Mouse (Mus musculus): ENCODE data around the gene Ddx39b. TPM values are rescaled to one million over a fixed set of nuclear protein-coding genes. Genes with fewer than 3 reads are reported as not detected.
"Not testable (repeated sequence)": the region's sequence is repeated elsewhere in the genome, so short reads cannot be mapped to it uniquely, and the experiment has no call there.

Gene Ddx39b
- total and polyA plus RNA-seq, 3 experiments, result 206 to 787 (median 581) TPM

DNA sequence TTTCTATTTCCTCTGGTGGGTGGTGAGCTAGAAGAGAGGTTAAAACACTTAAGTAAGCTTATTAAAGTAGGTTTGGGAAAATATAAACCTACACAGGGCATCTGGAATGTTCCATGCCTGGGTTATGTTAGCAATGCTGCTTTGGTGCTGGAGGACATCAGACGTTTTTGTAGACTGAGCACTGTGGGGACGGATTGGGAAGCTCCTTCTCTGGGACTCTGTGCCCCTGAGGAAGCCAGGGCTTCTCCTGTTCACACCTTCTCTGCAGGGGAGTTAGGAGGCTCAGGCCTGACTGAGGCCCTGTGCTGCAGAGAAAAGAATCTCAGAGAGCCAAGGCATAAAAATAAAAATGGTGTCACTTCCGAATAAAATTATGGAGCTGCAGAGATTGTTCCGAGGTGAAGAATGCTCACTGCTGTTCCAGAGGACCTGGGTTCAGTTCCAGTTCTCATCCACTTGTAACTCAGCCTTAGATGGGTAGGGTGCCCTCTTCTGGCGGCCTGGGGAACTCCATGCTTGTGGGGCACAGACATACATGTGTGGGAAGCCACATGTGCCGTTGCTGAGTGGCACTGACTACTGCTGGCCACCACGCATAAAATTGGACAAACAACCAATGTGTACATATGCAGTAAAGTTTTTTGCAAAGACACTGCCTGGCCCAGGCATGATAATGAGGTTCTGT is 58.9 kb downstream of the Ddx39b start:
- TF ChIP-seq CTCF (IDR thresholded peaks at IDR 0.05 in 2 of 3, conservative IDR thresholded peaks at IDR 0.05 in 1 of 3; ENCODE audit: control insufficient read depth in 1 of 3, insufficient read depth in 1 of 3, low read depth in 2 of 3, low read length in 3 of 3, poor library complexity in 1 of 3, severe bottlenecking in 1 of 3), result peak; percentile 25 to 47 (median 35); a peak in 4 of 6 replicates

DNA sequence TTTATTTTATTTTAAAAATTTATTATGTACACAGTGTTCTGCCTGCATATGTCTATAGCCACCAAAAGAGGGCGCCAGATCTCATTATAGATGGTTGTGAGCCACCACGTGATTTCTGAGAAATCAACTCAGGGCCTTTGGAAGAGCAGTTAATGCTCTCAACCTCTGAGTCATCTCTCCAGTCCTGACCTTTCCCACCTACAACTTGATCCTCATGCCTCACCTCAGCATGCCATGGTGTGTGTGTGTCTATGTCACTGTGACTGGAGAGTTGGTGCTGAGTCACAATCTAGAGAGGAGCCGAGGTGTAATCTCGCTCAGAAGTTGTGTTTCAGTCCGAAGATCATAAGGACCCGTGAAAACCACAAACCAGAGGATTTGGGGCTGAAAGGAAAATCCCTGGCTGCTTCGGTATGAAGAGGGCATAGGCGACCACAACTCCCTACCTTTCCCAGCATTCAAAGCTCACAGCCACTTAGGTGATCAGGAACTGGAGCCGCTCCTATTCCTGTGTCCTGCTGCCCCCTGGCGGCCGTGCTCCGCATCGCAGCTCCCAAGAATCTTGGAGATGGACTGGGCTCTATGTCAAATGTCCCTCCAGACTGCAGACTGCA is 60.2 kb downstream of the Ddx39b start:
- Histone ChIP-seq H3K36me3 (ENCODE audit: control insufficient read depth in 1 of 2, insufficient read depth in 2 of 2, low read length in 2 of 2) (no peaks in the 10 kb centered on the region), H3K4me3 (ENCODE audit: control insufficient read depth in 1 of 2, insufficient read depth in 1 of 2, low read depth in 2 of 2, low read length in 2 of 2) (peak overlapping the region; percentile 12 to 42), H3K27me3 (ENCODE audit: control insufficient read depth in 1 of 2, insufficient read depth in 2 of 2, low read length in 2 of 2) (peaks cover 0 to 8% of the 10 kb centered on the region in 2 experiments; a peak in 3 of 4 replicates), H3K79me2 (ENCODE audit: control insufficient read depth, insufficient read depth, low read length, poor library complexity) (no peaks in the 10 kb centered on the region), H3K4me1 (ENCODE audit: control insufficient read depth in 1 of 2, insufficient read depth in 2 of 2, low read length in 2 of 2) (no peaks in the 10 kb centered on the region), H3K9ac (ENCODE audit: control insufficient read depth, low read depth, low read length, poor library complexity, severe bottlenecking) (peak overlapping the region; percentile 4; the same call in 1 of the 2 replicates), H3K27ac (ENCODE audit: control insufficient read depth, low read depth, low read length) (no peak overlapping the region), H3K9me3 (replicated peaks; ENCODE audit: insufficient read depth, low read length) (no peaks in the 10 kb centered on the region)
- peak; percentile 91 for DNase-seq (ENCODE audit: low read depth, low spot score)
- TF ChIP-seq GATA1 (IDR thresholded peaks at IDR 0.05; ENCODE audit: low read depth, low read length) (no peak), RAD21 (IDR thresholded peaks at IDR 0.05; ENCODE audit: low read depth, low read length) (peak; percentile 80), BHLHE40 (IDR thresholded peaks at IDR 0.05; ENCODE audit: borderline replicate concordance, low read depth, low read length) (peak; percentile 55; the same call in 1 of the 2 replicates), CTCF (IDR thresholded peaks at IDR 0.05 in 2 of 3, conservative IDR thresholded peaks at IDR 0.05 in 1 of 3; ENCODE audit: control insufficient read depth in 1 of 3, insufficient read depth in 1 of 3, low read depth in 2 of 3, low read length in 3 of 3, poor library complexity in 1 of 3, severe bottlenecking in 1 of 3) (peak; percentile 92 to 100 (median 99)), ZNF384 (IDR thresholded peaks at IDR 0.05; ENCODE audit: low read depth, low read length) (no peak), POLR2AphosphoS2 (IDR thresholded peaks at IDR 0.05; ENCODE audit: low read length) (no peak), GABPA (IDR thresholded peaks at IDR 0.05; ENCODE audit: low read depth, low read length) (peak; percentile 37; the same call in 1 of the 2 replicates), USF2 (IDR thresholded peaks at IDR 0.05; ENCODE audit: borderline replicate concordance in 1 of 2, insufficient read depth in 1 of 2, low read depth in 1 of 2, low read length in 2 of 2) (peak in 1 of 2 experiments; percentile 71; a peak in 2 of 4 replicates), MXI1 (IDR thresholded peaks at IDR 0.05; ENCODE audit: low read depth, low read length) (peak; percentile 60; the same call in 1 of the 2 replicates), ELF1 (IDR thresholded peaks at IDR 0.05; ENCODE audit: low read depth, low read length) (peak; percentile 78), MYC (IDR thresholded peaks at IDR 0.05; ENCODE audit: low read depth, low read length) (peak; percentile 63; the same call in 1 of the 2 replicates), RCOR1 (IDR thresholded peaks at IDR 0.05; ENCODE audit: low read depth, low read length) (no peak), MYB (IDR thresholded peaks at IDR 0.05; ENCODE audit: low read depth, low read length) (no peak), TCF12 (IDR thresholded peaks at IDR 0.05; ENCODE audit: low read depth, low read length) (no peak), E2F4 (IDR thresholded peaks at IDR 0.05; ENCODE audit: borderline replicate concordance, low read depth, low read length) (no peak), TBP (IDR thresholded peaks at IDR 0.05; ENCODE audit: low read depth, low read length) (0 out of 2 replicates have a peak, but pooled peaks have one; percentile 33), MAX (IDR thresholded peaks at IDR 0.05; ENCODE audit: low read length) (peak; percentile 75; the same call in 1 of the 2 replicates), ZC3H11A (IDR thresholded peaks at IDR 0.05; ENCODE audit: low read depth, low read length) (peak; percentile 72), KAT2A (conservative IDR thresholded peaks at IDR 0.05; ENCODE audit: low read depth, low read length) (no peak), EP300 (IDR thresholded peaks at IDR 0.05; ENCODE audit: low read depth in 1 of 2, low read length in 2 of 2) (no peak; a peak in 1 of 4 replicates), MAZ (IDR thresholded peaks at IDR 0.05; ENCODE audit: low read depth, low read length) (peak; percentile 69; the same call in 1 of the 2 replicates), ZKSCAN1 (IDR thresholded peaks at IDR 0.05; ENCODE audit: low read depth, low read length) (no peak), HCFC1 (IDR thresholded peaks at IDR 0.05; ENCODE audit: low read depth, low read length) (no peak; the same call in 1 of the 2 replicates), CHD2 (IDR thresholded peaks at IDR 0.05; ENCODE audit: low read length) (no peak), USF1 (IDR thresholded peaks at IDR 0.05; ENCODE audit: low read depth, low read length) (peak; percentile 94), ZMIZ1 (IDR thresholded peaks at IDR 0.05; ENCODE audit: low read depth, low read length) (no peak), SIN3A (IDR thresholded peaks at IDR 0.05; ENCODE audit: low read length) (0 out of 2 replicates have a peak, but pooled peaks have one; percentile 33), ETS1 (IDR thresholded peaks at IDR 0.05; ENCODE audit: low read depth, low read length) (no peak), POLR2A (IDR thresholded peaks at IDR 0.05; ENCODE audit: control insufficient read depth in 1 of 2, insufficient read depth in 1 of 2, low read depth in 1 of 2, low read length in 2 of 2, poor library complexity in 1 of 2) (0 out of 4 replicates have a peak, but pooled peaks of 1 of the 2 experiments have one; percentile 39)

More for the DNA sequence above, 58.9 kb downstream of the Ddx39b start:
- not testable (repeated sequence) for H3K27me3 ChIP-seq (ENCODE audit: control insufficient read depth in 1 of 2, insufficient read depth in 2 of 2, low read length in 2 of 2); H3K9ac ChIP-seq (ENCODE audit: control insufficient read depth, low read depth, low read length, poor library complexity, severe bottlenecking); H3K79me2 ChIP-seq (ENCODE audit: control insufficient read depth, insufficient read depth, low read length, poor library complexity); H3K9me3 ChIP-seq (replicated peaks; ENCODE audit: insufficient read depth, low read length); H3K27ac ChIP-seq (ENCODE audit: control insufficient read depth, low read depth, low read length); H3K36me3 ChIP-seq (ENCODE audit: control insufficient read depth in 1 of 2, insufficient read depth in 2 of 2, low read length in 2 of 2); H3K4me1 ChIP-seq (ENCODE audit: control insufficient read depth in 1 of 2, insufficient read depth in 2 of 2, low read length in 2 of 2); H3K4me3 ChIP-seq (ENCODE audit: control insufficient read depth in 1 of 2, insufficient read depth in 1 of 2, low read depth in 2 of 2, low read length in 2 of 2)
- DNase-seq (ENCODE audit: low read depth, low spot score), result peak; percentile 54
